Mouse (Mus musculus) limb, embryonic 14.5 days (tissue): ENCODE results near the gene Tmem19. TPM values are rescaled to one million over a fixed set of nuclear protein-coding genes. Genes with fewer than 3 reads are reported as not detected.

Experiments
- ATAC-seq: fragments of 200-750 bp; cut with Nextera tagmentation; 2 replicates; pipeline ENCODE4 v1.8.0; 2017; ENCODE audit warnings: low read depth, moderate number of reproducible peaks, moderate TSS enrichment; ENCODE audit not compliant: low FRiP score
- DNase-seq: peaks from one replicate; pipeline ENCODE4 v3.0.0-alpha.2; 2015; ENCODE audit warnings: low spot score
- H3K27ac ChIP-seq: fragments of 300-500 bp; sonication (generic); replicated peaks from 2 replicates; pipeline ENCODE4 v1.5.1; 2014; ENCODE audit warnings: low read depth, mild to moderate bottlenecking, low read length, moderate library complexity, mixed read lengths
- H3K27me3 ChIP-seq: fragments of 300-500 bp; sonication (generic); 2 replicates; pipeline ENCODE4 v1.6.1; 2014; ENCODE audit warnings: low read length, mixed read lengths; ENCODE audit not compliant: control insufficient read depth, insufficient read depth
- H3K36me3 ChIP-seq: fragments of 300-500 bp; sonication (generic); 2 replicates; pipeline ENCODE4 v1.6.1; 2014; ENCODE audit warnings: mild to moderate bottlenecking, low read length, moderate library complexity, mixed read lengths; ENCODE audit not compliant: control insufficient read depth, insufficient read depth
- H3K4me1 ChIP-seq: fragments of 300-500 bp; sonication (generic); 2 replicates; pipeline ENCODE4 v1.6.1; 2014; ENCODE audit warnings: antibody characterized with exemption, low read length, mixed read lengths; ENCODE audit not compliant: control insufficient read depth, insufficient read depth
- H3K4me2 ChIP-seq: fragments of 300-500 bp; sonication (generic); replicated peaks from 2 replicates; pipeline ENCODE4 v1.6.1; 2014; ENCODE audit warnings: low read depth, mild to moderate bottlenecking, low read length, moderate library complexity; ENCODE audit not compliant: severe bottlenecking
- H3K4me3 ChIP-seq: fragments of 300-500 bp; sonication (generic); replicated peaks from 2 replicates; pipeline ENCODE4 v1.5.1; 2014; ENCODE audit warnings: low read length
- H3K9ac ChIP-seq: fragments of 300-500 bp; sonication (generic); 2 replicates; pipeline ENCODE4 v1.6.1; 2014; ENCODE audit warnings: mild to moderate bottlenecking, low read depth, low read length, moderate library complexity; ENCODE audit not compliant: severe bottlenecking
- H3K9me3 ChIP-seq: fragments of 300-500 bp; sonication (generic); 2 replicates; pipeline ENCODE4 v1.6.1; 2016; ENCODE audit warnings: low read length; ENCODE audit not compliant: control insufficient read depth
- POLR2A ChIP-seq: fragments of 200-500 bp; IDR thresholded peaks from 2 replicates; pipeline ENCODE4 v1.8.0; 2012; ENCODE audit warnings: inconsistent platforms, mild to moderate bottlenecking, moderate library complexity, borderline replicate concordance; ENCODE audit not compliant: insufficient read depth, insufficient read length; ENCODE audit errors: extremely low read depth
- WGBS: fragments of 180-500 bp; shearing (Covaris S2); extraction: QIAGEN DNeasy Blood & Tissue Kit; methylation state at CpG from one replicate; pipeline ENCODE4 v1.1.7; 2014; 5-methylcytosine and 5-hydroxymethylcytosine counted together
- polyA plus RNA-seq, 2 experiments: library from polyadenylated mRNA; depleted of rRNA in 1 of 2; stranded (reverse) in 1 of 2; unstranded in 1 of 2; fragments of >200 nt; fragmentation: Nextera tagmentation in 1 of 2; extraction: Ambion mirVana in 1 of 2; gene quantifications; 2 replicates each; pipeline versions ENCODE4 v1.2.1 to v1.2.3; 2012 to 2014

Gene Tmem19
- polyA plus RNA-seq, 2 experiments: 18.2 to 26.4 TPM

GRCm38 (mm10) chr10:115385018-115386002, 23.0 kb upstream of the Tmem19 start:
- Histone ChIP-seq H3K27ac (peak overlapping the region; percentile 99), H3K9me3 (no peaks in the 10 kb centered on the region), H3K27me3 (no peaks in the 10 kb centered on the region), H3K36me3 (peaks cover 26% of the 10 kb centered on the region), H3K9ac (peak overlapping the region; percentile 96), H3K4me1 (peaks cover 22% of the 10 kb centered on the region), H3K4me3 (peak overlapping the region; percentile 96), H3K4me2 (peak overlapping the region; percentile 58)
- DNase-seq: peak; percentile 38
- peak; percentile 1 for ATAC-seq
- TF ChIP-seq POLR2A: peak; percentile 62; the same call in 1 of the 2 replicates
- WGBS: under 1% methylated on average over 60 of the region's 101 CpGs

- H3K4me3 ChIP-seq: peak within 1 kb of the TSS; percentile 96
- H3K27ac ChIP-seq: peak within 1 kb of the TSS; percentile 99
- no peaks in the 10 kb centered on the region for H3K27me3 ChIP-seq
- ATAC-seq: peak; percentile 96
- H3K9me3 ChIP-seq: no peaks in the 10 kb centered on the region
- peak within 1 kb of the TSS; percentile 96 for H3K9ac ChIP-seq
- peak within 1 kb of the TSS; percentile 65 for H3K4me2 ChIP-seq
- H3K4me1 ChIP-seq: peaks cover 22% of the 10 kb centered on the region
- peak; percentile 99 for DNase-seq
- H3K36me3 ChIP-seq: peaks cover 22% of the 10 kb centered on the region
- under 1% methylated on average over 52 of the region's 65 CpGs for WGBS
- no peak; the same call in 1 of the 2 replicates for TF ChIP-seq POLR2A
Measured at GRCm38 (mm10) chr10:115384221-115385017, 22.1 kb upstream of the Tmem19 start, which contains the start of the genes Thap2 and Zfc3h1. Gene Thap2, minus strand, starts transcription at chr10:115384443. Gene Zfc3h1, plus strand, starts transcription at chr10:115384959.

- peak overlapping the region; percentile 99 for H3K27ac ChIP-seq
- 2% methylated on average over 15 of the region's 15 CpGs for WGBS
- H3K36me3 ChIP-seq: peaks cover 17% of the 10 kb centered on the region
- peak overlapping the region; percentile 65 for H3K4me2 ChIP-seq
- no peak for TF ChIP-seq POLR2A
- no peaks in the 10 kb centered on the region for H3K27me3 ChIP-seq
- DNase-seq (peak; percentile 19), ATAC-seq (peak; percentile 2; the same call in 1 of the 2 replicates)
- peak overlapping the region; percentile 96 for H3K4me3 ChIP-seq
- no peaks in the 10 kb centered on the region for H3K9me3 ChIP-seq
- H3K4me1 ChIP-seq: peaks cover 22% of the 10 kb centered on the region
- peak overlapping the region; percentile 96 for H3K9ac ChIP-seq
Measured at GRCm38 (mm10) chr10:115383644-115384220, 21.4 kb upstream of the Tmem19 start.

- no peak for DNase-seq
- peak overlapping the region; percentile 99; the same call in 1 of the 2 replicates for H3K27ac ChIP-seq
- peak overlapping the region; percentile 96 for H3K4me3 ChIP-seq
- H3K36me3 ChIP-seq: 0 out of 2 replicates have a peak, but pooled peaks cover 10% of the 10 kb centered on the region
- no peak for ATAC-seq
- no peaks in the 10 kb centered on the region for H3K9me3 ChIP-seq
- H3K27me3 ChIP-seq: no peaks in the 10 kb centered on the region
- peak overlapping the region; percentile 65 for H3K4me2 ChIP-seq
- 38% methylated on average over 12 of the region's 12 CpGs for WGBS
- peaks cover 16% of the 10 kb centered on the region for H3K4me1 ChIP-seq
- no peak for TF ChIP-seq POLR2A
- H3K9ac ChIP-seq: peak overlapping the region; percentile 96
Measured at GRCm38 (mm10) chr10:115382846-115383643, 20.7 kb upstream of the Tmem19 start.
